Mouse (Mus musculus): ENCODE measurements at regions not wholly inside any gene's neighbourhood (a gene's known extent, or its start where the extent isn't known, plus 50 kb on each side); places are given as distances from the start of the nearest gene placed in this dataset.

- ATAC-seq (replicated peaks; ENCODE audit: low FRiP score, low read depth) (no peak), DNase-seq (ENCODE audit: low spot score) (no peak)
- Histone ChIP-seq H3K4me3 (replicated peaks; ENCODE audit: low read depth, low read length) (no peak overlapping the region), H3K9me3 (replicated peaks; ENCODE audit: low read length) (no peaks in the 10 kb centered on the region), H3K9ac (ENCODE audit: low read depth, low read length) (no peak overlapping the region), H3K4me2 (ENCODE audit: low read length) (no peak overlapping the region), H3K36me3 (ENCODE audit: insufficient read depth, low read length) (no peaks in the 10 kb centered on the region), H3K27me3 (ENCODE audit: insufficient read depth, low read length) (no peaks in the 10 kb centered on the region), H3K4me1 (replicated peaks; ENCODE audit: insufficient read depth, low read length) (no peaks in the 10 kb centered on the region), H3K27ac (no peak overlapping the region)
- WGBS: 56% methylated on average over 4 of the region's 4 CpGs
- TF ChIP-seq CTCF (IDR thresholded peaks at IDR 0.05; ENCODE audit: low read depth): no peak
Observed at GRCm38 (mm10) chr13:31393421-31394215, 162.3 kb upstream of the Foxq1 start.

- ATAC-seq (replicated peaks; ENCODE audit: low FRiP score, low read depth) (no peak), DNase-seq (ENCODE audit: low spot score) (no peak)
- H3K9ac ChIP-seq (ENCODE audit: low read depth, low read length): no peak overlapping the region
- H3K4me2 ChIP-seq (ENCODE audit: low read length): no peak overlapping the region
- H3K4me3 ChIP-seq (replicated peaks; ENCODE audit: low read depth, low read length): no peak overlapping the region
- no peak for TF ChIP-seq CTCF (IDR thresholded peaks at IDR 0.05; ENCODE audit: low read depth)
- no peaks in the 10 kb centered on the region for H3K36me3 ChIP-seq (ENCODE audit: insufficient read depth, low read length)
- no peak overlapping the region for H3K27ac ChIP-seq
- H3K9me3 ChIP-seq (replicated peaks; ENCODE audit: low read length): no peaks in the 10 kb centered on the region
- no peaks in the 10 kb centered on the region for H3K27me3 ChIP-seq (ENCODE audit: insufficient read depth, low read length)
- no peaks in the 10 kb centered on the region for H3K4me1 ChIP-seq (replicated peaks; ENCODE audit: insufficient read depth, low read length)
- WGBS: 80% methylated on average over 5 of the region's 5 CpGs
Observed at GRCm38 (mm10) chr13:31396216-31396910, 159.6 kb upstream of the Foxq1 start.

- no peak for TF ChIP-seq CTCF (IDR thresholded peaks at IDR 0.05; ENCODE audit: low read depth)
- Histone ChIP-seq H3K4me3 (replicated peaks; ENCODE audit: low read depth, low read length) (no peak overlapping the region), H3K4me1 (replicated peaks; ENCODE audit: insufficient read depth, low read length) (no peaks in the 10 kb centered on the region), H3K27me3 (ENCODE audit: insufficient read depth, low read length) (no peaks in the 10 kb centered on the region), H3K9me3 (replicated peaks; ENCODE audit: low read length) (no peaks in the 10 kb centered on the region), H3K4me2 (ENCODE audit: low read length) (no peak overlapping the region), H3K36me3 (ENCODE audit: insufficient read depth, low read length) (no peaks in the 10 kb centered on the region), H3K27ac (no peak overlapping the region), H3K9ac (ENCODE audit: low read depth, low read length) (no peak overlapping the region)
- no peak for DNase-seq (ENCODE audit: low spot score)
- ATAC-seq (replicated peaks; ENCODE audit: low FRiP score, low read depth): no peak
- 62% methylated on average over 10 of the region's 10 CpGs for WGBS
Observed at GRCm38 (mm10) chr13:31397246-31397645, 158.7 kb upstream of the Foxq1 start.

- Histone ChIP-seq H3K27me3 (ENCODE audit: insufficient read depth, low read length) (no peaks in the 10 kb centered on the region), H3K4me1 (replicated peaks; ENCODE audit: insufficient read depth, low read length) (no peaks in the 10 kb centered on the region), H3K9me3 (replicated peaks; ENCODE audit: low read length) (no peaks in the 10 kb centered on the region), H3K4me3 (replicated peaks; ENCODE audit: low read depth, low read length) (no peak overlapping the region), H3K36me3 (ENCODE audit: insufficient read depth, low read length) (no peaks in the 10 kb centered on the region), H3K9ac (ENCODE audit: low read depth, low read length) (no peak overlapping the region), H3K27ac (no peak overlapping the region), H3K4me2 (ENCODE audit: low read length) (no peak overlapping the region)
- no peak for TF ChIP-seq CTCF (IDR thresholded peaks at IDR 0.05; ENCODE audit: low read depth)
- ATAC-seq (replicated peaks; ENCODE audit: low FRiP score, low read depth) (no peak), DNase-seq (ENCODE audit: low spot score) (no peak)
- WGBS: 85% methylated on average over 2 of the region's 2 CpGs
Observed at GRCm38 (mm10) chr13:31400401-31400800, 155.5 kb upstream of the Foxq1 start.

- no peaks in the 10 kb centered on the region for H3K36me3 ChIP-seq (ENCODE audit: insufficient read depth, low read length)
- TF ChIP-seq CTCF (IDR thresholded peaks at IDR 0.05; ENCODE audit: low read depth): no peak
- H3K27me3 ChIP-seq (ENCODE audit: insufficient read depth, low read length): no peaks in the 10 kb centered on the region
- H3K9me3 ChIP-seq (replicated peaks; ENCODE audit: low read length): no peaks in the 10 kb centered on the region
- no peak overlapping the region for H3K27ac ChIP-seq
- DNase-seq (ENCODE audit: low spot score) (no peak), ATAC-seq (replicated peaks; ENCODE audit: low FRiP score, low read depth) (no peak)
- 69% methylated on average over 2 of the region's 2 CpGs for WGBS
- no peak overlapping the region for H3K9ac ChIP-seq (ENCODE audit: low read depth, low read length)
- no peak overlapping the region for H3K4me2 ChIP-seq (ENCODE audit: low read length)
- H3K4me1 ChIP-seq (replicated peaks; ENCODE audit: insufficient read depth, low read length): no peaks in the 10 kb centered on the region
- no peak overlapping the region for H3K4me3 ChIP-seq (replicated peaks; ENCODE audit: low read depth, low read length)
Observed at GRCm38 (mm10) chr13:31405312-31405711, 150.6 kb upstream of the Foxq1 start.

GRCm38 (mm10) chr13:31408439-31409122, 147.4 kb upstream of the Foxq1 start:
- ATAC-seq (replicated peaks; ENCODE audit: low FRiP score, low read depth) (no peak), DNase-seq (ENCODE audit: low spot score) (no peak)
- no peak for TF ChIP-seq CTCF (IDR thresholded peaks at IDR 0.05; ENCODE audit: low read depth)
- no peak overlapping the region for H3K27ac ChIP-seq
- H3K4me1 ChIP-seq (replicated peaks; ENCODE audit: insufficient read depth, low read length): no peaks in the 10 kb centered on the region
- no peak overlapping the region for H3K4me3 ChIP-seq (replicated peaks; ENCODE audit: low read depth, low read length)
- no peaks in the 10 kb centered on the region for H3K36me3 ChIP-seq (ENCODE audit: insufficient read depth, low read length)
- H3K9me3 ChIP-seq (replicated peaks; ENCODE audit: low read length): no peaks in the 10 kb centered on the region
- no peak overlapping the region for H3K4me2 ChIP-seq (ENCODE audit: low read length)
- 48% methylated on average over 10 of the region's 10 CpGs for WGBS
- no peaks in the 10 kb centered on the region for H3K27me3 ChIP-seq (ENCODE audit: insufficient read depth, low read length)
- H3K9ac ChIP-seq (ENCODE audit: low read depth, low read length): no peak overlapping the region

All from kidney, postnatal 0 days (tissue).